Mouse (Mus musculus) fat pad, adult 2 months (tissue): ENCODE results near the gene Ahcy.
"Not testable (repeated sequence)": the region's sequence is repeated elsewhere in the genome, so short reads cannot be mapped to it uniquely, and the experiment has no call there.

Source experiments
- DNase-seq: peaks from one replicate; pipeline ENCODE4 v3.0.0-alpha.2; 2011; ENCODE audit warnings: low read depth, low spot score; ENCODE audit errors: extremely low read depth

Ahcy gene

DNA sequence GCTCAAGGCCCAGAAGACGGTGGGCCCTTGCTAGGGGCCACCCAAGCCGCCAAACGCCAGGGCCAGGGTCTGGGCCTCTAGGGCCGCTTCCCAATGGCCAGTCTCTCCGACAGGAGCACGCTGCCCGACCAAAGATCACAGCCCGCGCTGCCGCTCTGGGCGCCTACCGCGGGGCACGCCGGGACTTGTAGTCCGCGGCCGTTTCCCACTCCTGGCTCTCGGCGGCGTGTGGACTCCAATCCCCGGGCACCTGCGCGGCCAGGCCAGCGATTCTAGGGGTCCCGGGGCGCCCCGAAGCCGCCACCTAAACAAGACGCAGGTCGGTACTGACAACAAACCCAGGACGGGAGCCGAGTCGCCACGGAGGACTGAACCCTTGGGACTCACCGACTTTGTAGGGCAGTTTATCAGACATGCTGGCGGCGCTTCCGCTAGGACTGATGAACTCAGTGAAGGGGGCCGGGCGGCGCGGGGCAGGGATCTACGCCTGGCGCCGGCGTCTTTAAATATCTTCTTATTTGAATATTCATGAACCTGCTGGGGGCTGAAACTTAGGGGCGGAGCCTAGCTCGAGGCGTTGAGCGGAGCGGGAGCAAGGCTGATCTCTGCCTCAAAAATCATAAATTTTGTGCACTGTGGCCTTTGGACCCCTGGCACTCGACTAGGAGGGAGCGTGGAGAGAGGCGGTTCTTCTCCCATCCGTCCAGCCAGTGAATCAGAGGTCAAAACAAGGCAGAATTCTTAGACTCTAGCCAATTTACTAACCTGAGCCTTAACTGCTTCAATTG lies at the start of gene Ahcy:
Ahcy (minus strand) TSS at position 520 of the 788 bp plus-strand sequence.
- no peak for DNase-seq

DNA sequence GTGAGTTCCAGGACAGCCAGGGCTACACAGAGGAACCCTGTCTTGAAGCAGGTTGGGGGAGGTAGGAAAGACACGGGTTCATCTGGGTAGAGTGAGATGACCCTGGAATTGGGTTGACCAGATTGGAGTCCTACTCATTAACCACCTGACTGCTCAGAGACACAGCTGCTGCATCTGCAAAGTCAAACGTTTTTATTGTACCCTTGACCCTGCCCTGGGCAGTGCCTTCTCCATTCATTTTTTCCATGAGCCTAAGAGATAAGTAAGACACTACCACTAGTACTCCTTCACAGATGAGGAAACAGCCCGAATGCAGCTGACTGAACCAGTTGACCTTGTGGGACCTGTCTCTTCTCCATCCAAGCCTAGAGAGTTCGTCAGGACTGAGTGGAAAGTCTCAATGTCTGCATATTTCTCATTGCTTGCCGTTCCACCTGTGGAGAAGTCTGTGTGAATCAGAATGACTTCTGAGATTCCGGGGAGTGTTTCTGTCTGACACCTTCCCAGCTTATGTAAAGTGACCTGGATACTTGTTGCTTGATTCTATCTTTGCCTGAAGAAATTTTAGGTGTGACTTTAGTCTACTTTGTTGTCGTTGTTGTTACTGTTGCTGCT lies 41.0 kb upstream of the Ahcy start:
- DNase-seq = no peak

DNA sequence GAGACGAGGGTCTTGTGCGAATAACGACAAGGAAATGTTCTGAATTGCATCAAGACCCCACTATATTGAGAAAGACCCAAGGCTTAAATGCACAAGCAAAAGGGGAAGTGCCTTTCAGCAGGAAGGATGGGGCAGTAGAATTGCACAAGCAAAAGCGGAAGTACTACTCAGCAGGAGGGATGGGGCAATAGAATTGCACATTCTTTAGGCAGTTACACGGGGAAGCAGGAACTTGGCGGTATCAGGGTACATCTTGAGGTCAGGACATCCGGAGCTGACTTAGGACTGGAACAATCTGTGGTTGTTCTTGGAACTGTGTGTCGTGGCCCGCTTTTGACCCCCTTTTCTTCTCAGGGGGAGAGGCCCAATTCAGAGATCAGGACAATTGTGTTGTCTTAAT lies 33.0 kb upstream of the Ahcy start:
- not testable (repeated sequence) for DNase-seq

DNA sequence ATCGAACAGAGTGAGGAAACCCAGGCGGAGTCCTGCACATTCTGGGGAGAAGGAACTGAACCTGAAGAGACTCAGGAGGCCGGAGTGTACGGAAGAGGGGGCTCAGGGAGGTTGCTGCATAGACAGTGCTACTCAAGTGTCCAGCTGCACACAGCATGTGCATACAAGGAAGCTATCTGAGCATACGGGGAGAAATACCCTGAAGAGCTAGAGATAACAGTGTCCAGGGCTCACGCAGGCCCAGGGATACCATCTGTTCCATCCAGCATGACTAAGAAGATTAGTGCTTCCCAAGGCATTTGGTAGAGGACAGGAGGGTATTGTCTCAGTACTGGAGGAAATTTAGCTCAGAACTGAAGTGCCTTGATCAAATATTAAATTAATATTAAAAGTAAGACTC lies 29.3 kb upstream of the Ahcy start:
- no peak for DNase-seq

DNA sequence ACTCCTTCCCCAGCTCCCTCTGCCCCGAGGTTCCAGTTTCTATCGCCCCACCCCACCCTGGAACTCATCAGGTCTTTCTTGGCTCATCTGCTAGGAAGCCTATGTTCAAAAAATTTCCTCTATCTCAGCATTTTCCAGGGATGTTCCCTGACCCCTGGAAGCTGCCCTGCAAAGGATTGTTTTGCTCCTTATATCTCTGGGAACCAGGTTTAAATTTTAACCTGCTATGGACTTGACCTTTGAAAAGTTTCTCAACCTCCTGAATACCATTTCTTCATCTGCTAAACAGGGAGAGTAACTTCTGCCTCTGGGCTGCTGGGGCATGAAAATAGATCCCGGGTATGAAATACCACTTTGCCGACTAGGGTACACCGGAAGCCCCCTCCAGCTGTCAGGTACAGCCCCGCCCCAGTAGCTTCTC lies 27.5 kb upstream of the Ahcy start:
- no peak for DNase-seq

DNA sequence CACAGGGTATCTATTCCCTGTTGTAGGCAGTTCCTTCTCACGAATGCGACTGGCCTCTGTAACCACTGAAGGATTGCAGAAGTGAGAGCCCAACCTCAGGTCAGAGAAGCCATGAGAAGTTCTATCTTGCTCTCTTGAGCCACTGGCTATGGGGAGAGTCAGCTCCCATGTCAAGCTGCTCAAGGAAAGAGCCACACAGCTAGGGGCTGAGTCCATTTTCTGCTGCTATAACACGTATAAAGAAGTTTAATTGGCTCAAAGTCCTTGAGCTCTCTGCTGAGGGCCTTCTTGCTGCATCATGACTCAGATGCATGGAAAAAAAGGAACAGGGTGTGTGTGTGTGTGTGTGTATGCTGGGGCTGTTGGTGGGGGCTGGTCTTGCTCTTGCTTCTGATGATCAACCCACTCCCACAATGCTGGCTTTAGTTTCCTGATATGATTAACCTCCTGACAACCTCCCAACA lies 26.5 kb upstream of the Ahcy start:
- no peak for DNase-seq

DNA sequence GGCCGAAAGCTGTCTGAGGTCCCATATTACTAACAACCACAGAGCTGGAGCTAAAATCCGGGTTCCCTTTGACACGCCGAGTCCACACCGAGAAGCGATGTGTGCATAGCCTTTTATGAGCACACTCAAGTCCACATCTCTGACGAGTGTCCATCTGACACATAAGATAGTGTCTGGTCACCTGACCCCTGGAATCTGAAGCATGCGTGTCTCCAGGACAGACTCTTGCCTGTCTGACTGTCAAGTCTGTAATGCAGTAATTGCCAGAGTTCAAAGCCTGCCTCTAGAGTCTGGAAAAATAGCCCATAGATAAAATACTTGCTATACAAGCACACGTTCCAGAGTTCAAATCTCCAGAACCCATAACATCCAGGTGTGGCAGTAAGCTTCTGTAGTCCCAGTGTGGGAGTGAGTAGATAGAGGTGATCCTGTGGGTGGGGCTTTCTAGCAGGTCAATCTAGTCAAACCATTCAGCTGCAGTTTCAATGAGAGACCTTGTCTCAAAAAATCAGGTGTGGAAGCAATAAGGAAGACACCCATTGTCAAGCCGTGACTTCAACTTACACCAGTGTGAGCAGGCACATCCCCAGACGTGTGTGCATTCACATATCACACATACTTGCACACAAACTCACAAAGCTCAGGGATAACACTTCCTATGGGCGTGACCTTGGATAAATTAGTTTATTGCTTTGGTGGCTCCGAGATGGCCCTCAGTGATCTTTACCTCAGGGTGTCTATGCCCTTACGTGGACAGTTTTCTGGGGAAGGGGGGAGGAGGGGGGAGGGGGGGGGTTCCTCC lies 25.9 kb upstream of the Ahcy start:
- DNase-seq = no peak

DNA sequence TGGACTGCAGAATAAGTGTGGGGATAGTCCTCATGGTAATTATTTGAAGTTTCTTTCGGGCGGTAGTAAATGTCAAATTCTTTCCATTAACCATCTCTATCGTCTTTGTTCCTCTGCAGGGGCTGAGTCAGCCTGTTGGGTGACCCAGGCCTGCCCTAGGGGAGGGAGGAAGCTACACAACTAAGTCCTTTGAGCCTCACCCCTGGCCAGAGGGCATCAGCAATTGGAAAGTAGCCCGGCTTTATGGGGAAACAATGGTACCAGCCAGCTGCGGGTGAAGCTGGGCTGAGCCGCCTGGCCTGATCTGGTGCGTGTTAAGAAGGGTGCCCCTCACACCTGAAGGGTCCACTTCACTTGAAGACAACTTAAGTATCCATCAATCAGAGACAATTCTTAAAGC lies 25.1 kb upstream of the Ahcy start:
- no peak for DNase-seq

DNA sequence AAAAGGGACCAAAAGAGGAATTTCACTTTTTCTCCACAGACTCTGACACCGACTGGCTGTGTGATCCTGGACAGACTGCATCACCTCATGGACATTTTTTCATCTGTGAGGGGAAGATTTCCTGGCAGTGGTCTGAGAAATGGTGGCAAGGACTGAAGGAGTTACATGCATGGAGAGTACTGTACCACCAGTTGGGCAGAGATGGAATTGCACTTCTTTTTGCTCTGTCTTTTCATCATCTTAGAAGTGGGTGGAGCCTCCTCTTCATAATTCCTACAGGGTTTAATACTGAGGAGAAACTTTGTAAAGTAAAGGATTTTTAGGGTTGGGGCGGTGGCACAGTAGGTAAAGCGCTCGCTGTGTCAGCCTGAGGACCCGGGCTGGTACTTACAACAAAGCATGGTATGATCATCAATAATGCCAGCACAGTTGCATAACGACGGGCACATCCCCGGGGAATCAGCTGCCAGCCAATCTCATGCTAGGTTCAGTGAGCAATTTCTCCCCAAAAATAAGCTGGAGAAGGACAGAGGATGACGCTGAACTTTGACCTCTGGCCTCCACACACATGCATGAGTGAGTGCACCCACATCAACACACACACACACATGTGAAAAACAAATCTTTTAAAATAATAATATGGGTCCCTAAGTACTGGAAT lies 24.6 kb upstream of the Ahcy start:
- no peak for DNase-seq

DNA sequence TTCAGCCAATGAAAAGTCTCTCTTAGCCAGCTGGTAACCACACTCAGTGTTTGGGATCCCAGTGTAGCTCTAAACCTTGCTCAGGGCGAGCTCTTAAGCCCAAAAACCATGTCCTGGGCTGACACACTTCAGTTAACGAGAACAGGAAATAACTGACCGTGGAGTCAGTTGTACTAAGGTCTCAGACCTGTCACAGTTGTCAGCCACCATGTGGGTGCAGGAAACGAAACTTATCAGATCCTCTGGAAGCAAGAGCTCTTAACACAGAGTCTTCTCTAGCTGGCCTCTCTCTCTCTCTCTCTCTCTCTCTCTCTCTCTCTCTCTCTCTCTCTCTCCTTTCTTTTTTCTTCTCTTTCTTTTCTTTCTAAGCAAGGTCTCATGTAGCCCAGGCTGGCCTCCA lies 19.1 kb upstream of the Ahcy start:
- DNase-seq = no peak

DNA sequence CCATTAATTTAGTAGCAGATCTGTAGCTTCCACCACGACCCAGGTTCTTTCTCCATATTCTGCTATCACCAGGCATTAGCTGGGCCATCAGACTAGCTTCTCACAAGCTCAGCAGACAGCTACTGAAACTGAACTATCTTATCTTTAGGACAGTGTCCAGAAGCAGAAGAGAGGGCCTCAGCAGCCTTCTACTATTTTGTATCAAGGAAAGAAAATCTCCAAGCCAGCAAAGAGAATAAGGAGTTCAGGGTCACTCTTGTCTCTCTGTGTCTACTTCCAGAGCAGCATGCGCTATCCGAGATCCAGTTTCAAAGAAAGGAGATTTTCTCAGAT lies 17.4 kb upstream of the Ahcy start:
- DNase-seq = no peak

DNA sequence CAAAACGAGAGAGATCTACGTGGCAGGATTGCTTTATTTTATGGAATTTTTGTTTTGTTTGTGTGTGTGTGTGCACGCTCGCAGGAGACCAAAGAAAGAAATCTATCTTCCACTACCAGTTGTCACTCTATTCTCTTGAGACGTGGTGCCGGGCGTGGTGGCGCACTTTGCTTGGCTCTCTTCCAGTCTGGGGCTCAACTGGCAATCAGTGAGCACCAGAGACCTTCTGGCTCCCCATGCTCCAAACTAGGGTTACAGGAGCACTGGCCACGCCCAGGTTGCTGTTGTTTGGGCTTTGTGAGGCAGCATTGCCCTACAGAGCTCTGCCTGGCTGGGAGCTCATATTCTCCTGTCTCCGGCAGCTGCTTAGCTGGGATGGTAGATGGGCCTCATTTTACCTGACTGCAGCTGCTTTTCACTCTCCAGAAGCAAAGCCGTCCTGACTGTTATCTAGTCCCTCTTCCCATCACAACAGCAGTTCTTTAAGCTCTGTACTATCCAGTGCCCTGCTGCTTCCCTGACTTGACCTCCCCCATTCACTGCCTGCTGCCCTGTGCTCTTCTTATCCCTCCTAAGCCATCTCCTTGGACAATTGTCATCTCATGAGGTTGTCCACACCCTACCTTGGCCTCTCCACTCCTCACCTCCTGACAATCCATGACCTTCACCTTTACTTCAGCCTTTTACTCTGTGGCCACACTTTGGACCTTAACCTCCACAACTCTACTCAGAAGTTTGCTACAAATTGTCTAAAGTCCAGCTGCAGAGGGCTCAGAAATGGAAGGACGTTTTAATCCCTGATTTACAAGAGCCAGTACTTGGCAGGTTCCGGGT lies 16.8 kb upstream of the Ahcy start:
- DNase-seq = no peak

DNA sequence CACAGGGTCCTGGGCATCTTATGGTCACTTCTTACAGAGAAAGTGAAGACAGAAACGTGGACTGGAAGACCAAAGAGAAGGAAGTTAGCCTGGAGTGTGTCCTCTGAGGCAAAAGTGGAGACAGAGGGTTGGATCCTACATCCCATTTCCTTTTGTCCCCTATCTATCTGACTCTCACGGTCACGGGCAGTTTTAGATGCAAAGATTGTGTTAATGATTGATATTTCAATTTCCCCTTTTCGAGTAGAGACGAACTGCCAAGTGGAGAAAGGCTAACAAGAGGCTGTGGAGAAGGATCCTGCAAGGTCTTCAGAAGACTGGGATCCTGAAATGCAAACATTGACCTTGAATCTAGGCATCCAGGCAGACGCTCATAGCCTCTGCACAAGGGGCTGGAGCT lies 14.0 kb upstream of the Ahcy start:
- DNase-seq = no peak

DNA sequence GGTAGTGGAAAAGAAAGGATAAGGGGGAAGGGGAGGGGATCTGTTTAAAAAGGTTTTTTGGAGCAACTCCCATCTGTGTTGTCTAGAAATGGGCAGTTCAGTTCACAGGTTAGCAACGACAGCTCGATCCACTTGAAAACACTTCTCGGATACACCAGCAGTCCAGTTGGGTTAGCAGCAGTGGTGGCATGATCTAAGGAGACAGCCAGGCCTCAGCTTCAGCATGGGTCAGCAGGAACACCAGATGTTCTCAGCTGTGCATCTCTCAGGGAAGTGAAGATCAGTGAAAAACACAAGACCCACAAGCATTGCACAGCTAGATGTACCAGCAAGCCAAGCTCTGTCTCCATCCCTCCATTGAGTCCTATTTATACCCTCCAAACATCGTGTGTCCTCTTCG lies 12.0 kb upstream of the Ahcy start:
- DNase-seq = no peak

DNA sequence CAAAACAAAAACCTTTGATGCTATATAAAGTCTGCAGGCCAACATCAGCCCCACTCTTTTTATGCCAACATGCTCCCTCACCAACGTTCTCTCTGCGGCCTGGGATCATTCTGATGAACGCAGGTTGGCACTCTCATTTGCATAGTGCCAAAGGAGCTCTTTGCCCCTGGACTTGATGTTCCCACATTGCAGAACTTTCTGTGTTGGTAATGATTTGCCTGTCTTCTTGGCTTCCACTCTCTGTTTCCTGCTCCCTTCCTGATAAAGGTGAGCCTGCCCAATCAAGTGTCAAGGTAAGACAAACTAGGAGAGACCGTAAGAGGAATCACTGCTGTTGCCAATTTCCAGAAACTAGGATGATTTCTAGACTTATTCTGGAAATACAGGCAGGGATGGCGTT lies 10.2 kb upstream of the Ahcy start:
- no peak for DNase-seq

DNA sequence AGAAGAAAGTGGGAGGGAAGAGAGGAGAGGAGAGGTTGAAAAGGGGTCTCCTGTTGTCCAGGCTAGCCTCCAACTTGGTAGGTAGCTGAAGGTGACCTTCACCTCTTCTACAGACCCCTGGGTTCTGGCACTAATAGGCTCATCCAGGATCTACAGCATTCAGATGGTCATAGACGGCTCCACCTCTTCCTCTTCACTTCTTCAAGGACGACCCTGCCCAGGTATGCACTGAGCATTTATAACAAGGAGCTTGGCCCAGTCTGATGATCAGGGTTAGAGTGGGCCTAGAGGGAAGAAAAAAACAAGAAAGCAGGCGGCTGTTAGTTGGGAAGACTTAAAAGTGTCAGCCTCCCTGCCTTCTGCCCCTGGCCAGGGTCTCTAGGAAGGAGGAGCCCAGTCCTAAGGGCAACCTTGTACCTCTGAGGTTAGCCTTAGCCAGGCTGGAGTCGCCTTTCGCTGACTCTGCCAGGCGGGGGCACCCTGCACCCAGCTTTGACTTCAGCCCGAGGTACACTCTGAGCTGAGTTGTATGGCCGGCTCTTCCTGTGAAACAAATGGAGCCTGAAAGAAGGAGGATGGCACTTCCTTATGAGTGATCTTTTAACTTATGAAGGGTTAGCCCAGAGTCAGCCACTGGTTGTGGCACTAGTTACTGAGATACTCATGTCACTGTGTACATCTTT lies 8.0 kb upstream of the Ahcy start:
- no peak for DNase-seq

DNA sequence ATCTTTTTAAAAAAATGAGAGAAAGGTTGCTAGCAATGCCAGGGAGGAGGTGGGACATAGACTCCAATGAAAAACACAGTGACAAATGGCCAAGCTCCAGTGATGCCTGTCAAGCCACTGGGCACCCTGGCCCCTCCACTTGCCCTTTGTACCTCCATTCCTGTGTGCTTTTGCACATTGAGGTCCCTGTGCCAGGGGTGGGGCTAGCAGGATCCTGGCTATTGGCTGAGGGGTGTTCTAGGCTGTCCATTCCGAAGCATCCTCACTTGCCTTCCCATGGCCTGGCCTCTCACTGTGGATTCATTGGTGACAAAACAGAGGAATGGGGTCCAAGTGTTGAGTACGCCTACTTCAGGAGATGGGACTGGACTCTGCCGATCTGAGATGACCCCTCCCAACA lies 6.8 kb upstream of the Ahcy start:
- no peak for DNase-seq

DNA sequence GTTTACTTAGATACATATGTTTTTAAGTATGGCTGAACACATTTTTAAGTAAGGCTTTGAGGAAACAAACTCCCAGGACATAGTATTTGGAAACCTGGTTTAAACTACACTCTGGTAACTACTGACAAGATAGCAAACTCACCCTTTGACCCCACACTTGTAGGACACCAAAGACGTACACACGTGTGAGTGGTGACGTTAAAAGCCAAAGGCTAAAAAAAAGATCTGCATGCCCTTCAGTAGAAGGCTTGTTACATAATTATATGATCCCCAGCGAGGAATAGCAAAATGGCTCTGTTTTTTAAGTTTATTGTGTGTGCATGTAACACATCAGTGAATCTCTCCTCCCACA lies 5.9 kb upstream of the Ahcy start:
- no peak for DNase-seq

DNA sequence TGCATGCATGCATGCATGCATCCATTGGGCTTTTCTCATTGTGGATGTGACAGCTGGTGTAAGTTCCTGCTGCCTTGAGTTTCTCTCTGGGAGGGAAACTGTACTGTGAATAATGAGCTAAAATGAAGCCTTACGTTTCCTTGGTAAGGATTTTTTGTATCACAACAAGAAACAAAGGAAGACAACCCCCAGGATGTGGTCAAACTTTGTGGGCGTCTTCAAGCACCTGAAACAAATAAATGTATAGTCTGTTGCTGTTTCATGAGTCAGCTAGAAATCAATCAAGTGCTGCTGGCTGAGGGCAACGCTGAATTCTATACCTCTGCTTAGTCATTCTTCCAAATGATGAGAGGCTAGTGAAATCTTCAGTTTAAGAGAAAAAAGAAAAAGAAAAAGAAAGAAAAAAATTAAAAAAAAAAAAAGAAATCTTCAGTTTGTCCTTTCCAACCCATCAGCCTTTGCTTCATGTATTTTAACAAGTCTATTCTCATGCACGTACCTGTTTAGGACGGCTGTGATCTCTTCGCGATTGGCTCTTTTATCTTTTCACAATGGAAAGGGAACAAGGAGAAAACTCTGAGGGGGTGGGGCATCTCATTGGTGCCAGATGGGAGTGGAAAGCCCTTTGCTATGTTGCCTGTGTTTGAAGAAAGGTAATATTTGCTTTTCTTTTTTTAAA lies 5.3 kb upstream of the Ahcy start:
- no peak for DNase-seq

DNA sequence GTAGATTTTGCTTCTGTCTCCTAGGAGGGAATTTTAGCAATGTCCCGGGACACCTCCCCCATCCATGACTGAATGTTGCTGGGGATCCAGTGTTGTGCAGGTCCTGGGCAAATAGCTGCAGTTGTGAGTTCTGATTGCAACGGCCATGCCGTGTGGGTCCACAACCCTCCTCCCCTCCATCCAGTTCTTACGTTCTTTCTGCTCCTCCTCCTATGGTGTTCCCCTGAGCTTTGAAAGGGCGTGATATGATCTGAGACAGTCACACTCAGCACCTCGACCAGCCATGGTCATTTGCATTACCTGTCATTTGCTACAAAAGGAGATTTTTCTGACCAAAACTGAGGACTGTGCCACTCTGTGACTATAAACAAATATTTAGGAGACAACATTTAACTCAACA lies 1.4 kb upstream of the Ahcy start:
- DNase-seq = no peak
